Mouse (Mus musculus): Measurements from ENCODE around the gene Ndufb2.

GRCm38 (mm10) chr6:39543769-39544420 is 48.5 kb upstream of the Ndufb2 start:
- TF ChIP-seq POLR2A (IDR thresholded peaks at IDR 0.05; ENCODE audit: insufficient read depth, low read depth, low read length) (no peak), CTCF (IDR thresholded peaks at IDR 0.05) (no peak), EP300 (IDR thresholded peaks at IDR 0.05; ENCODE audit: insufficient read depth, low read depth, low read length) (no peak)

All from heart, adult 2 months (tissue).